Mouse (Mus musculus) right cerebral cortex, postnatal 25 days (tissue): ENCODE results near the gene Stox2.
A peak's percentile ranks its signal among the peaks of the same experiment; 100 is the strongest.

Experiments used
- DNase-seq: peaks from one replicate; pipeline ENCODE4 v3.0.0; 2022

Stox2 gene

DNA sequence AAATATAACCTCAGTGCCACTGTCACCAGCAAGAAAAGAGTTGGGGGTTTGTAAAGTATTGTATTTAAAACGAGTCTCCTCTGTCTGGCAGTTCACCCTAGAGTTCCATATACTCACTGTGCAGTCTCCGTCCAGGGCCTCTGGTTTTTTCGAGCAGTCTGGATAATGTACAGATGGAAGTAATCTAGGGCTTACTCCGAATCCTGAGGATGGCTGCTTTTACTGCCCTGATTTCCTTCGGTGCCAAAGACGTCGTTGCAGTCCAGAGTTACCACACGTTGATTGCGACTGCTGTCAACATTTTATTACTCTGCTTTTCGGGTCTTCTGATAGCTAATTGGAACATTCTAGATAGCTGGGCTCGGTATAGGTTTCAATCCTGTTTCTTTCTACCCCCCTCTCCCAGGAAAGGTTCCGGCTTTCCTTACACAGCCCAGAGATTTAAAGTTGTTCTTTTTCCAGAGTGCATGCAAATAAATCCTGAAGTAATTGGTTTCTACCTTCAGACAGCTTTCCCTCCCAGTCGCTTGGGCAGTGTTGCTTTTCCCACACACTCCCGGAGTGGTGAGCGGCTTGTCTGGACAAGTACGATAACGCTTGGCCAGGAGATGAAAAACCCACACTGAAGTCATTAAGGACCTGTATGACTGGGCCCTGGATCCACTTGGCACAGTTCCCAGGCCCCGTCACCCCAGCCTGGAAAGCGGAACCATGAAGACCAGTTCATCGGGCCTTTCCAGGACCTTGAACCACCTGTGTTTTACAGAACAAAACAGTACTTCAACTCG, 94.1 kb downstream of the Stox2 start:
- DNase-seq: no peak

DNA sequence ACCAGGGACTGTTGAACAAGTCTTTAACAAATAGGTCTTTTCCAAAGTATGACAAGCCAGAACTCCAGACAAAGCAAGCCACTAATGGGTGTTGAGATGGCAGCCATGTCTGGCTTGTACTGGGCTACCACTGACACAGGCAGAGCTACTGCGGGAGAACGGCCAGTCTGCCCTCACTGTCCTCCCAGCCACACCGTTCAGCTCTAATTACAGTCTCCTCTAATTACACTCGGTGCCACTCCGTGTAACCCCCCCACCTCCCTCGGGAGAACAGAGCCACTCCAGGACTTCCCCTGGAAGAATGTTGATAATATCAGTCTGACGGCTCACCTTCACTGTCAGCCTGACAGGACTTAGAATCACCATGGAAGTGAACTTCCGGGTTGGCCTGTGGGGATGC, 97.1 kb downstream of the Stox2 start:
- DNase-seq: no peak

DNA sequence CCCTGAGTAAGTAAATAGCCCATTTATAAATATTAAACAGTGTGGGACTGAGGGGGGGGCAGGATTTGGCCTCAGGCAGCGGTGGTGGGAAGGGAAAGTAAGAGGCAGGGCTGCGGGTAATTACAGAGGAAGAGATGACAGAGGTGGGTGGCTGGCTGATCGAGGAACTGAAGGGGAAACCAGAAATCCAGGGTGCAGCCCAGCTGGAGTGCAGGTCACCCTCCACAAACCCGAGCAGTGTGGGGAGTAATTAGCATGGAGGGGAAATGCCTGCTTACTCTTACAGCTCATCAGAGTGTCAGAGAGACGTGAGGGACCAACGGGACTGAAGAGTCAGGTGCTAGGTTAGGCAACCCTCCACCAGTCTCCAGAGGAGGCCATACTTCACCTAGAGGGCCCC, 98.4 kb downstream of the Stox2 start:
- DNase-seq: no peak

DNA sequence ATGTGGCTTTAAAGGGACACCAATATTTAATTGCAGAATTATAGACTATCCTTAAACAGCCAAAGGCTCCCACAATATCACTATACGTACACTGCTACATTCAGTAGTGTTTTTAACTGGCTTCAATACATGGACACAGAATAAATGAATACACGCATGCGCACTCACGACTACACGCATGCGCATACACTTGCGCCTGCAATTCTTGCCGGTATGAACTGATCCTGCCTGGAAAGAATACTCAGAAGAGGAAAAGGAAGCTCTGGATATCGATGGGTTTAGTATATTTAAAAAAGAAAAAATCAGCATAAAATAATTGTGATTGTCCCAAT, 100.4 kb downstream of the Stox2 start:
- peak; percentile 84 for DNase-seq

DNA sequence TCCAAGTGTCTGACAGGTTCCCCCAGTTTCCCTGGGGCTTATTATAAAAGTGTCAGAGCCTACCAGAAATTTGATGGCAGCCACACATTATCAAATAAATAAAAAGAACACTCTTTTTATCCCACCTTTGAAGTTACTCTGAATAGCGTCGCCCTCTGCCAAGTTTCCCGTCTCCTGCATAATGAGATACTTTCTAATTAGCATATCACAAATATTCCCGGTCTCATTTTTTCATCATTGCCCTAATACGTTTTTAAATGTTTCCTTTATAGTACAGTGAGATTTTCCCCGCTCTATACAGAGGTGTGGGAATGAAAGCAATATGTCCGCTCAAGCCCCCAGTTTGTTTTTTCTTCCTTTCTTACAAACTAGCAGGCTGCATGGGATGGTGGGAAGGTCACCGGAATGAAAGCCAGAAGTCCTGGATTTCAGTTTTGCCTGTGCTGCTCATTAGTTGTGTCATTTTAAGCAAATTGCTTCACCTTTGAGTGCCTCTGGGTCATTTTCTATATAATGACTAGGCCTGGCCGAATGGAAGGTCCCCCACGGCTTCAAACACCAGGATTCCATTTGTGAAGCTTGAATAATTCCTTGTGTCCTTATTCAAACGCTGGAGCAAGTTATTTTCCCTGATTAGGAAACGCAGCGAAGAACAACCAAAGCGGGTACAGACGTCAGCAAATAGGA, 100.9 kb downstream of the Stox2 start:
- DNase-seq: no peak

DNA sequence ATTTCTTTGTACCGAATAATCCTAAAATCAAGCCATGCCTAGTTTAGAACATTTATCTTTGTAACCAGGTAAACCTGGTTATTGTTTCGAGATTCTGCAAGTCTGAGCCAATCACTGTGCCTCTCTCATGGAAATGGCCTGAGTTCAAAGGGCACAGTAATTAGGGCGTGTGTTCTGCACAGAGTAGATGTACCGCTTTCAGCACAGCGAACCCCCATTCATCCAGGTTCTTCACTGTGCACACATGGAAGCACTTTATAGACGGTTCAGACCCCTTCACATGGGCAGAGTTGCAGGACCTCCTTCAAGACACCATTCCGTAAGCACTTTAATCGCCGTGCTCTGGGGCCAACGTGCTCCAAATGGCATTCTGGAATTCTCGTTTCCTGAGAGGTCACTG, 104.7 kb downstream of the Stox2 start:
- no peak for DNase-seq

GRCm38 (mm10) chr8:47338691-47339323, 107.4 kb downstream of the Stox2 start:
- no peak for DNase-seq

DNA sequence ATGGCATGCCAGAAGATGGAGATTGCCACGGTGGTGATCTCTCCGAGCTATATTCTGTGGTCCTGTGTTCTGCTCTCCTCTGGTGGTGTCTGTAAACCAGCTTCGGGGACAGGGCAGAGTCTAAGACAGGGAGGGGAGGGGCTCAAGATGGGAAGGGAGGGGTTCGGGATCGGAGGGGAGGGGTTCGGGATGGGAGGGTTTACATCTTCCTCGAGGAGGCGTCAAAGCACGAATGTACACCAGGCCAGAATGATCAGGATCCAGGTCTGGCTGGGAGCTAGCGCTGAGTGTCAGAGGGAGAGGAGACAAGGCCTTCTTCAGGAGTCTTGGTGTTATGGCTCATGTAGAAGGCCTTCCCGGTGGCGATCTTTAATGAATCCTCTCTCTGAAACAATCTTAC, 109.7 kb downstream of the Stox2 start:
- DNase-seq: no peak

DNA sequence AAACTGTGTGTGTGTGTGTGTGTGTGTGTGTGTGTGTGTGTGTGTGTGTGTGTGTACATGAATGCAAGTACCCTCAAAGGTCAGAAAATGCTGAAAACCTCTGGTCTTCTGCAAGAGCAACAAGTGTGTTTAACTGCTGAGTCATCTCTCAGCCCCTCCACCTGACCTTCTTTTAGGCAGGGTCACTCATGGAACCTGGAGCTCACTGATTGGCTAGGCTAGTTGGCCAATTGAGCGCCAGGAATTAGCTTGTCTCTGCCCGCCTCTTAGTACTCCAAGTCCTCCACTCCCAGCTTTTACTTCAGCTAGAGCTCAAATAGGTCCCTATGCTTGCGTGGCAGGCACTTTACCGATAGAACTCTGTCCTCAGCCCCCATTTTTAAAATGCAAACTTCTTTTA, 110.2 kb downstream of the Stox2 start:
- no peak for DNase-seq

DNA sequence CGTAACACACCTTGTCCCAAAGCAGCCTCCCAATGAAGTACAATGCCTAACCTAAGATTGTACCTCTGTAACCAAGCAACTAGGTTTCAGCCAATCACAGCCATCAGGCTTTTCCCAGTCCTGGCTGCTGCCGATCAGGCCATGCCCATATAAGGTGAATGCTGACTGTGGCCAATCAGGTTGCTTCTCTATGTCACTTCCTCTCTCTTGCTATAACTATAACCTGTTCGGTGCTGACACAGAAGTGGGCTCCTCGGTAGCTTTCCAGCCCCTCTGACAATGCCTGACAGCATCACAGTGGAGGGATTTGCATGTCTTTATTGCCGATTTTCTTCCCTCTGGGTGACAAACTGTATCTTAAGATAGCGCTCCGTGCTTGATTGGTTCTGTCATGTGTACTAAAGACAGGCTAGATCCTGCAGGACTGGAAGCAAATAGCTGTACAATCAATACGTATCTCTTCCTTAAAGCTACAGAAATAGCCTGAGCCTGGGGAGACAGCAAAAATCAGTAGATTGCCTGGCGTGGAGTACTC, 111.9 kb downstream of the Stox2 start:
- peak; percentile 81 for DNase-seq

- DNase-seq: no peak
Measured at GRCm38 (mm10) chr8:47332941-47333340, 113.2 kb downstream of the Stox2 start.

DNA sequence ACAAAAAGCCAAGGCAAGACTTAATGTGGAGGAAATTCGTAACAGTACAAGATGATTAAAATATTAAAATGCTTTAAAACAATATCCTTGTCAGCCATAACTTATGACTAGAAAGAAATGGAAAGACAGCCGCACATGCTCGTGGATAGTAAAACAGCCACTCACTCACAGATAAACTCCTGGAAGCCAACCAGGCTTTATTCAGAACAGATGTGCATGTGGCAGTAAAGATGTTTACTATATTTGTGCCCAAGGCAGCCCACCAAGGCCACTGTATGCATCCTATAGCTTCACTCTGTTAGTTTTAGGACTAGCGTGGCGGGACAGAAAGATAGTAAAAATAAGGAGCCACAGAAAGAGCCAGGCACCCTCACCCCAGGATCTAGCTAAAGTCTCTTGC, 115.2 kb downstream of the Stox2 start:
- no peak for DNase-seq

DNA sequence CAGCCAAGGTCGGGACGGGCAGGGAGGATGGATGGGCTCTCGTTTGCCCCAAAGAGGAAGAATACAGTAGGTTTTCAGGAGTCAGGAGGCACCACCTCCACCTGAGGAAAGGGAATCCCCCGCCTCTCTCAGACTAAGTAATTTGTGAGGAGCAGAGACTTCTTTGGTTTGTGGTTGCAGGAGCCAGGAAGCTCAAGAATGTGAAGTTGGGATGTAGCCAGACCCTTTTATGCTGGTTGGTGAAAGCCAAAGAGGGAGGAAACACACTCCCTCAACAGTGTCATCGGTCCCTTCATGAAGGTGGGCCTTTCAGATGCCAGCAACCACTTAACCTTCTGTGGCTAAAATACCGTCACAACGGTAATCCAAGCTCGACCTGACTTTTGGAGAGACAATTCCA, 119.8 kb downstream of the Stox2 start:
- no peak for DNase-seq

DNA sequence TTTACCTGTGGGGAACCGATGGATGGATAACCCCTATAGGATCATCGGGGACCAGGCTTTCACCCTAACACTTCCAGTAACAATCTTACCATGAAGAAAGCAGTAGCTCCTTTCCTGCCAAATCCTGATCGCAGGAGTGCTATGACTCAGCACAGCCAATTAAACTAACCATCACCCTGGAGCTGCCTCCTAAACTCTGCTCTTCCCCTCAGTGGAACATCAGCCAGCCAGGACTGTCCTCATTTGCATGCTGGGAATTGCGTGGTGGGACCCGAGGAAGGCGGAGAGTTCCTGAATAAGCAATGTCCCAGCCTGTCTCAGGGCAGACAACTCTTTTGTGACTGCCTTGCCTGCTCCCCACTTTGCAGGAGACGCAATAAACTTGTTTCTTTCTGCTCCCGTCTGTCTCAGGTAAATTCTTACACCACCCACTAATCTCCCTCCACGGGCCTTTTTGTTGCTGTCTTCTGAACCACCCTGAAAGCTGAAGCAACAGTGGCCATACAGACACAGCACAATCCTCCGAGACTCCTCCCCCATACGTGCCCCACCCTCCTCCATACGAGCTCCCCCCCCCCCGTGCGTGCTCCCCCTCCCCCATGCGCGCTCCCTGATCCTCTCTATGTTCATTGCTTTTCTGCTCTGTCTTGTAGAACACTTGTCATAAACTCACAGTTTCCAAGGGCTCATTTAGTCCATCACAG, 121.9 kb downstream of the Stox2 start:
- DNase-seq: no peak

- DNase-seq: no peak
Measured at GRCm38 (mm10) chr8:47321282-47321681, 124.9 kb downstream of the Stox2 start.

DNA sequence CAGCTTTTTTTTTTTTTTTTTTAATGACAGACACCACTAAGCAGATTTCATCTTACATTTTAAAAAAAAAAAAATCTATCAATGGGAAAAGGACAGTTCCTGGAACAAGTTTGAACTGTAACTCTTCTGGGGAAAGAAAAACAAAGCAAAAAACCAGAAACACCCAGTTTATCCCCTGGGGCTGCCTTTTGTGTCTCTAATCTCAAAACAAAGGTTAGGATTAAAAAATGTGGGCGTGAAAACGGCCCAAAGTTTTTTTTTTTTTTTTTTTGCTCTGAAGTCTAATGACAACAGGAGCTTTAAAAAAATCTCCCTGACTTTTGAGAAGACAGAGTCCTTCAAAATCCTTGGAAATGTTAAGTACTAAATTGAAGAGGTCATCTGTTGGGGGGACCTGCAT, 125.5 kb downstream of the Stox2 start:
- DNase-seq: no peak

- no peak for DNase-seq
Measured at GRCm38 (mm10) chr8:47318468-47318867, 127.7 kb downstream of the Stox2 start.

- DNase-seq: no peak
Measured at GRCm38 (mm10) chr8:47308176-47308575, 138.0 kb downstream of the Stox2 start.

DNA sequence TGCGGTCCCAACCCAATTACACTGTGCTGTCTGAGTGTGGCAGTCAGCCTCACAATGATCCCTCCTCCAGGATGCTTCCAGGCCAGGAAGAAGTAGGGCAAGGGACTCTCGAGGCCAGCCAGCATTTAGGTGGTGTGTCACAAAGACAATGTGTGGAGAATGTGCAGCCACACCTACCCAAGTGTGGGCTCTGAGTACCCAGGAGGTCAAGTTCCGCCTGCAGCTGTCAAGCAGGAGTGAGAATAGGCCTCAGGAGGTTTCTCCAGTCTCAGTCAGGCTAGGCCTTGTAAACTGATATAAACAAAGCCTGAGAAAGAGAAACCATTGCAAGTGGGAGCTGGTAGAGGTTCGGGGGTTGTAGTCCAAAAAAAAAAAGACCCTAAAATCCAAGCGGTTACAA, 139.8 kb downstream of the Stox2 start:
- DNase-seq: no peak

- DNase-seq: no peak
Measured at GRCm38 (mm10) chr8:47305880-47306279, 140.3 kb downstream of the Stox2 start.

- DNase-seq: no peak
Measured at GRCm38 (mm10) chr8:47298460-47298859, 147.7 kb downstream of the Stox2 start.

GRCm38 (mm10) chr8:47289641-47290040, 156.5 kb downstream of the Stox2 start:
- DNase-seq: no peak

GRCm38 (mm10) chr8:47288866-47289541, 157.2 kb downstream of the Stox2 start:
- DNase-seq: peak; percentile 73
